Mouse (Mus musculus): ENCODE measurements around the gene BC004004. TPM values are rescaled to one million over a fixed set of nuclear protein-coding genes. Genes with fewer than 3 reads are reported as not detected.
A peak's percentile ranks its signal among the peaks of the same experiment; 100 is the strongest.

BC004004 gene
- polyA plus RNA-seq, 1 experiment from 2014 or later: 123 TPM

DNA sequence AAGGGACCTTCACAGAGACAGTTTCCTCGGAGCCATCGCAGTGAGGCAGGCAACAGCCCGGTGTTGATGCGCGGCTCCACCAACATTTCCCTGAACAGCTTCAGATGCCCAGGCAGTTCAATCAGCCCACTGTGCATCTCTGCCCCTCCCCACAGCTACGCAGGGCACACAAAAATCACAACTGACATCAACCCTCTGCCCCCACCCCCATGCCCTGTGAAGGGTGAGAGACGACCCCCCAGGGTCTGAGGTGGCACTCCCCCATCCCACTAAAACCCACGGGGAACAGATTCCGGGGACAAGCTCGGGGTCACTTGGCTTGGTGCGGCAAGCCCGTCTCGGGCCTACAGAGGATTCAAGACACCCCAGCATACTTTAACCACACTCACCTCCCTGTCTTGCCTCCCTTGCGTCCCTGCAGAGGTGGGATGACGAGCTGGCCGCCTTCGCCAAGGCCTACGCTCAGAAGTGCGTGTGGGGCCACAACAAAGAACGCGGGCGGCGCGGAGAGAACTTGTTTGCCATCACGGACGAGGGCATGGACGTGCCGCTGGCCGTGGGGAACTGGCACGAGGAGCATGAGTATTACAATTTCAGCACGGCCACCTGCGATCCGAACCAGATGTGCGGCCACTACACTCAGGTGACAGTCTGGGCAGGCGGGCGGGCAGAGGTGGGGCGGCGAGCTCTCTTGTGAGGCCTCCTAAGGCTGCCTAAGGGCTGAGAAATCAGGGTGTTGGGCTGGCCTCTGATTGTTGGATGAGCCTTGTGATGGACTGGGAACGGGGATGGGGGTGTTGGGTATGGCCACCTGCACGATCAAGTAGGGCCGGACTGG, 53.4 kb downstream of the BC004004 start:
- Histone ChIP-seq H3K27ac (ENCODE audit: low read depth, low read length) (no peak overlapping the region), H3K4me3 (ENCODE audit: low read length) (no peak overlapping the region), H3K9me3 (ENCODE audit: control insufficient read depth, low read length) (no peaks in the 10 kb centered on the region), H3K36me3 (ENCODE audit: control insufficient read depth, insufficient read depth, low read length) (no peaks in the 10 kb centered on the region), H3K9ac (ENCODE audit: low read depth, low read length) (0 out of 2 replicates have a peak overlapping the region, but pooled peaks have one; percentile 9), H3K4me2 (ENCODE audit: low read length) (no peak overlapping the region), H3K4me1 (ENCODE audit: control insufficient read depth, insufficient read depth, low read depth, low read length) (peaks cover 11% of the 10 kb centered on the region), H3K27me3 (replicated peaks; ENCODE audit: control insufficient read depth, insufficient read depth, low read length) (peaks cover 15% of the 10 kb centered on the region)
- WGBS: 25% methylated on average over 41 of the region's 41 CpGs
- ATAC-seq: no peak

DNA sequence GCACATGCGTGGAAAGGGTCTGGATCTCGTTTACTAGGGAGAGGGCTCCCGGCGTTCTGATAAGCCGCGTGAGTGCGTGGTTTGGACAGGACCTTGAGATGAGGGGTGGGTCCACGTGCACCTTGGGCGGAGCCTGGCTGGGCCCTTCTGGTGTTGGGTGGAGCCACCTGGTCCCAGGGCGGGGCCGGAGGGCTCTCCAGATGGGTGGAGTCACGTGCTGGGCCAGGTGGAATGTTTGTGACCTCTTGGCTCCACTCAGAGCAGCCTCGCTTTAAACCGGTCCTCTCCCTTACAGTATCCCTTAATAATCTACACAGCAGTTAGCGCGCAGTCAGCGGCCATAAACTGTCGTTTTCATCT, 54.0 kb downstream of the BC004004 start:
- Histone ChIP-seq H3K36me3 (ENCODE audit: control insufficient read depth, insufficient read depth, low read length) (no peaks in the 10 kb centered on the region), H3K9ac (ENCODE audit: low read depth, low read length) (no peak overlapping the region)
- 32% methylated on average over 18 of the region's 18 CpGs for WGBS

DNA sequence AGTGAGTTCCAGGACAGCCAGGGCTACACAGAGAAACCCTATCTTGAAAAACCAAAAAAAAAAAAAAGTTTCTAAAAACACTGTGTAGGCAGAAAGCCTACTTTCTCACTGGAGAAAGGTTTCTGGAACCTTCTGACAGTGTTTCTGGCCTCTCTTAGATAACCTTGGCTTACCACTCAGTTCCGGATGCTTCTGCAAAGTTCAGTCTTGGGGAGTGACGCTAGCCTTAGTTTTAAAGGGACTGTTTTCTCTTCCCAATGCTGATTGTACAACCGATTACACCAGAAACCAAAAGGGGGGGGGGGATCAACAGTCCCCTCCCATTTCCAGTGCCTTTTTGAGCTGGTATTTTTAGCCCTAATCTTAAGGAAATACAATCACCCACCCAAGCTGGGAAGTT, 55.0 kb downstream of the BC004004 start:
- no peaks in the 10 kb centered on the region for H3K9me3 ChIP-seq (ENCODE audit: control insufficient read depth, low read length)
- H3K4me2 ChIP-seq (ENCODE audit: low read length): no peak overlapping the region
- no peak overlapping the region for H3K27ac ChIP-seq (ENCODE audit: low read depth, low read length)
- ATAC-seq: no peak
- 97% methylated on average over 3 of the region's 3 CpGs for WGBS
- H3K4me1 ChIP-seq (ENCODE audit: control insufficient read depth, insufficient read depth, low read depth, low read length): peaks cover 19% of the 10 kb centered on the region
- H3K9ac ChIP-seq (ENCODE audit: low read depth, low read length): no peak overlapping the region
- no peak overlapping the region for H3K4me3 ChIP-seq (ENCODE audit: low read length)
- no peaks in the 10 kb centered on the region for H3K36me3 ChIP-seq (ENCODE audit: control insufficient read depth, insufficient read depth, low read length)
- peaks cover 15% of the 10 kb centered on the region for H3K27me3 ChIP-seq (replicated peaks; ENCODE audit: control insufficient read depth, insufficient read depth, low read length)

More for the DNA sequence above, 54.0 kb downstream of the BC004004 start:
- H3K9me3 ChIP-seq (ENCODE audit: control insufficient read depth, low read length): no peaks in the 10 kb centered on the region
- peaks cover 15% of the 10 kb centered on the region for H3K27me3 ChIP-seq (replicated peaks; ENCODE audit: control insufficient read depth, insufficient read depth, low read length)
- H3K4me1 ChIP-seq (ENCODE audit: control insufficient read depth, insufficient read depth, low read depth, low read length): peaks cover 17% of the 10 kb centered on the region
- no peak for ATAC-seq
- H3K27ac ChIP-seq (ENCODE audit: low read depth, low read length): no peak overlapping the region
- H3K4me2 ChIP-seq (ENCODE audit: low read length): no peak overlapping the region
- H3K4me3 ChIP-seq (ENCODE audit: low read length): no peak overlapping the region

GRCm38 (mm10) chr17:29325831-29326230, 57.2 kb downstream of the BC004004 start:
- H3K9ac ChIP-seq (ENCODE audit: low read depth, low read length): peak overlapping the region; percentile 57
- peaks cover 19% of the 10 kb centered on the region for H3K4me1 ChIP-seq (ENCODE audit: control insufficient read depth, insufficient read depth, low read depth, low read length)
- ATAC-seq: no peak
- peaks cover 13% of the 10 kb centered on the region for H3K27me3 ChIP-seq (replicated peaks; ENCODE audit: control insufficient read depth, insufficient read depth, low read length)
- H3K36me3 ChIP-seq (ENCODE audit: control insufficient read depth, insufficient read depth, low read length): 0 out of 2 replicates have a peak, but pooled peaks cover 4% of the 10 kb centered on the region
- H3K27ac ChIP-seq (ENCODE audit: low read depth, low read length): no peak overlapping the region; the same call in 1 of the 2 replicates
- H3K4me3 ChIP-seq (ENCODE audit: low read length): no peak overlapping the region
- H3K9me3 ChIP-seq (ENCODE audit: control insufficient read depth, low read length): no peaks in the 10 kb centered on the region
- 41% methylated on average over 13 of the region's 13 CpGs for WGBS
- H3K4me2 ChIP-seq (ENCODE audit: low read length): peak overlapping the region; percentile 56; the same call in 1 of the 2 replicates

- no peaks in the 10 kb centered on the region for H3K9me3 ChIP-seq (ENCODE audit: control insufficient read depth, low read length)
- peak overlapping the region; percentile 23 for H3K4me3 ChIP-seq (ENCODE audit: low read length)
- peaks cover 5% of the 10 kb centered on the region; the same call in 1 of the 2 replicates for H3K36me3 ChIP-seq (ENCODE audit: control insufficient read depth, insufficient read depth, low read length)
- 10% methylated on average over 52 of the region's 52 CpGs for WGBS
- ATAC-seq: peak; percentile 66
- peak overlapping the region; percentile 65 for H3K27ac ChIP-seq (ENCODE audit: low read depth, low read length)
- H3K4me1 ChIP-seq (ENCODE audit: control insufficient read depth, insufficient read depth, low read depth, low read length): peaks cover 19% of the 10 kb centered on the region
- peaks cover 6% of the 10 kb centered on the region for H3K27me3 ChIP-seq (replicated peaks; ENCODE audit: control insufficient read depth, insufficient read depth, low read length)
- H3K9ac ChIP-seq (ENCODE audit: low read depth, low read length): peak overlapping the region; percentile 57
- peak overlapping the region; percentile 56 for H3K4me2 ChIP-seq (ENCODE audit: low read length)
Observed at GRCm38 (mm10) chr17:29326531-29327529, 58.2 kb downstream of the BC004004 start.

GRCm38 (mm10) chr17:29327691-29328090, 59.1 kb downstream of the BC004004 start:
- H3K27ac ChIP-seq (ENCODE audit: low read depth, low read length): no peak overlapping the region; the same call in 1 of the 2 replicates
- no peaks in the 10 kb centered on the region for H3K9me3 ChIP-seq (ENCODE audit: control insufficient read depth, low read length)
- peaks cover 19% of the 10 kb centered on the region for H3K4me1 ChIP-seq (ENCODE audit: control insufficient read depth, insufficient read depth, low read depth, low read length)
- H3K36me3 ChIP-seq (ENCODE audit: control insufficient read depth, insufficient read depth, low read length): peaks cover 13% of the 10 kb centered on the region
- H3K4me3 ChIP-seq (ENCODE audit: low read length): no peak overlapping the region
- ATAC-seq: no peak
- WGBS: 83% methylated on average over 9 of the region's 9 CpGs
- no peaks in the 10 kb centered on the region for H3K27me3 ChIP-seq (replicated peaks; ENCODE audit: control insufficient read depth, insufficient read depth, low read length)
- H3K4me2 ChIP-seq (ENCODE audit: low read length): no peak overlapping the region
- peak overlapping the region; percentile 57; the same call in 1 of the 2 replicates for H3K9ac ChIP-seq (ENCODE audit: low read depth, low read length)

- Histone ChIP-seq H3K4me3 (ENCODE audit: low read length) (no peak overlapping the region), H3K27ac (ENCODE audit: low read depth, low read length) (no peak overlapping the region; the same call in none of the 2 replicates), H3K36me3 (ENCODE audit: control insufficient read depth, insufficient read depth, low read length) (peaks cover 30% of the 10 kb centered on the region), H3K4me1 (ENCODE audit: control insufficient read depth, insufficient read depth, low read depth, low read length) (peaks cover 19% of the 10 kb centered on the region), H3K9ac (ENCODE audit: low read depth, low read length) (no peak overlapping the region), H3K9me3 (ENCODE audit: control insufficient read depth, low read length) (no peaks in the 10 kb centered on the region), H3K4me2 (ENCODE audit: low read length) (no peak overlapping the region), H3K27me3 (replicated peaks; ENCODE audit: control insufficient read depth, insufficient read depth, low read length) (no peaks in the 10 kb centered on the region)
- WGBS: 91% methylated on average over 3 of the region's 3 CpGs
- ATAC-seq: no peak
Observed at GRCm38 (mm10) chr17:29330221-29330620, 61.6 kb downstream of the BC004004 start.

- Histone ChIP-seq H3K9me3 (ENCODE audit: control insufficient read depth, low read length) (no peaks in the 10 kb centered on the region), H3K27ac (ENCODE audit: low read depth, low read length) (peak overlapping the region; percentile 52), H3K4me3 (ENCODE audit: low read length) (no peak overlapping the region), H3K27me3 (replicated peaks; ENCODE audit: control insufficient read depth, insufficient read depth, low read length) (no peaks in the 10 kb centered on the region), H3K4me2 (ENCODE audit: low read length) (no peak overlapping the region), H3K9ac (ENCODE audit: low read depth, low read length) (no peak overlapping the region), H3K4me1 (ENCODE audit: control insufficient read depth, insufficient read depth, low read depth, low read length) (peaks cover 18% of the 10 kb centered on the region), H3K36me3 (ENCODE audit: control insufficient read depth, insufficient read depth, low read length) (peaks cover 36% of the 10 kb centered on the region)
- 26% methylated on average over 5 of the region's 5 CpGs for WGBS
- ATAC-seq: 0 out of 2 replicates have a peak, but pooled peaks have one; percentile 35
Observed at GRCm38 (mm10) chr17:29330671-29331410, 62.3 kb downstream of the BC004004 start.

Measured in hindbrain, embryonic 16.5 days (tissue).